Mouse (Mus musculus) embryo, embryonic 11 days (tissue): ENCODE measurements at regions not wholly inside any gene's neighbourhood (a gene's known extent, or its start where the extent isn't known, plus 50 kb on each side); places are given as distances from the start of the nearest gene placed in this dataset.
A peak's percentile ranks its signal among the peaks of the same experiment; 100 is the strongest.

Experiments
- DNase-seq: peaks from one replicate; pipeline ENCODE4 v3.0.0-alpha.2; 2015

- no peak for DNase-seq
These were observed 321.6 kb upstream of the Dio3 start for GRCm38 (mm10) chr12:109957305-109957704.

- peak; percentile 91 for DNase-seq
These were observed 320.3 kb upstream of the Dio3 start for GRCm38 (mm10) chr12:109958357-109959085.

- DNase-seq = no peak
These were observed 312.1 kb upstream of the Dio3 start for GRCm38 (mm10) chr12:109966776-109967175.

- DNase-seq = no peak
These were observed 310.6 kb upstream of the Dio3 start for GRCm38 (mm10) chr12:109968303-109968702.

GRCm38 (mm10) chr12:109971508-109971907 is 307.4 kb upstream of the Dio3 start:
- no peak for DNase-seq

- no peak for DNase-seq
These were observed 306.4 kb upstream of the Dio3 start for GRCm38 (mm10) chr12:109972366-109973015.

- DNase-seq = no peak
These were observed 305.3 kb upstream of the Dio3 start for GRCm38 (mm10) chr12:109973598-109973997.

GRCm38 (mm10) chr12:109975176-109975972 is 303.5 kb upstream of the Dio3 start:
- no peak for DNase-seq

- no peak for DNase-seq
These were observed 294.2 kb upstream of the Dio3 start for GRCm38 (mm10) chr12:109984651-109985050.

- no peak for DNase-seq
These were observed 285.5 kb upstream of the Dio3 start for GRCm38 (mm10) chr12:109993410-109993809.

GRCm38 (mm10) chr12:110002717-110003116 is 276.2 kb upstream of the Dio3 start:
- DNase-seq = no peak

- DNase-seq = no peak
These were observed 269.7 kb upstream of the Dio3 start for GRCm38 (mm10) chr12:110009136-110009535.

GRCm38 (mm10) chr12:110020541-110021470 is 258.1 kb upstream of the Dio3 start:
- DNase-seq = no peak

- DNase-seq = no peak
These were observed 257.2 kb upstream of the Dio3 start for GRCm38 (mm10) chr12:110021690-110022089.

- DNase-seq = no peak
These were observed 256.2 kb upstream of the Dio3 start for GRCm38 (mm10) chr12:110022631-110023030.

- DNase-seq = peak; percentile 42
These were observed 255.4 kb upstream of the Dio3 start for GRCm38 (mm10) chr12:110023192-110024101.

- DNase-seq = no peak
These were observed 254.6 kb upstream of the Dio3 start for GRCm38 (mm10) chr12:110024295-110024694.

- no peak for DNase-seq
These were observed 253.7 kb upstream of the Dio3 start for GRCm38 (mm10) chr12:110025171-110025570.

- DNase-seq = no peak
These were observed 252.7 kb upstream of the Dio3 start for GRCm38 (mm10) chr12:110026033-110026750.

- DNase-seq = no peak
These were observed 251.5 kb upstream of the Dio3 start for GRCm38 (mm10) chr12:110027345-110027744.

GRCm38 (mm10) chr12:110027976-110028375 is 250.9 kb upstream of the Dio3 start:
- DNase-seq = no peak
